Mouse (Mus musculus) liver, postnatal 0 days (tissue): Measurements from ENCODE around the gene Rps6kl1.

ENCODE experiments used
- CTCF ChIP-seq: sonication (generic); IDR thresholded peaks from 2 replicates; pipeline ENCODE4 v1.5.1; 2016; ENCODE audit warnings: antibody characterized with exemption, low read depth
- EP300 ChIP-seq: IDR thresholded peaks from 2 replicates; pipeline ENCODE4 v1.6.1; 2016; ENCODE audit warnings: antibody characterized with exemption, low read depth, mild to moderate bottlenecking

GRCm38 (mm10) chr12:85146881-85147280 lies 4.2 kb downstream of the Rps6kl1 start:
- TF ChIP-seq CTCF: no peak
- TF ChIP-seq EP300: no peak
